Mouse (Mus musculus) kidney, postnatal 10 days (tissue): ENCODE measurements around the gene Lipe.
"Not testable (repeated sequence)": the region's sequence is repeated elsewhere in the genome, so short reads cannot be mapped to it uniquely, and the experiment has no call there.

Experiments
- DNase-seq: peaks from one replicate; pipeline ENCODE4 v3.0.0; 2021; ENCODE audit warnings: mixed read lengths

Lipe gene

GRCm38 (mm10) chr7:25412833-25413441, 14.4 kb upstream of the Lipe start, which contains the start of gene Cxcl17:
TSS of gene Cxcl17 (minus strand) at chr7:25412886.
- DNase-seq: no peak

GRCm38 (mm10) chr7:25411861-25412260, 13.4 kb upstream of the Lipe start:
- DNase-seq: no peak

GRCm38 (mm10) chr7:25410969-25411615, 12.6 kb upstream of the Lipe start:
- DNase-seq: no peak

- no peak for DNase-seq
These were observed 10.7 kb upstream of the Lipe start for GRCm38 (mm10) chr7:25409114-25409760.

- no peak for DNase-seq
These were observed 8.0 kb upstream of the Lipe start for GRCm38 (mm10) chr7:25406468-25406867.

- DNase-seq: peak; percentile 81
These were observed 4.2 kb upstream of the Lipe start for GRCm38 (mm10) chr7:25402671-25403101.

GRCm38 (mm10) chr7:25401986-25402385, 3.5 kb upstream of the Lipe start:
- DNase-seq: no peak

GRCm38 (mm10) chr7:25401551-25401950, 3.0 kb upstream of the Lipe start:
- no peak for DNase-seq

- not testable (repeated sequence) for DNase-seq
These were observed 518 bp upstream of the Lipe start for GRCm38 (mm10) chr7:25399028-25399427.

GRCm38 (mm10) chr7:25396621-25397020, 1.9 kb downstream of the Lipe start:
- DNase-seq: no peak

- peak; percentile 98 for DNase-seq
These were observed 2.7 kb downstream of the Lipe start for GRCm38 (mm10) chr7:25395558-25396521.

GRCm38 (mm10) chr7:25395186-25395557, 3.3 kb downstream of the Lipe start:
- no peak for DNase-seq

- no peak for DNase-seq
These were observed 3.8 kb downstream of the Lipe start for GRCm38 (mm10) chr7:25394754-25395153.

GRCm38 (mm10) chr7:25393451-25394210, 4.9 kb downstream of the Lipe start:
- no peak for DNase-seq

- DNase-seq: no peak
These were observed 5.7 kb downstream of the Lipe start for GRCm38 (mm10) chr7:25392851-25393250.

GRCm38 (mm10) chr7:25391856-25392453, 6.6 kb downstream of the Lipe start:
- no peak for DNase-seq

- DNase-seq: peak; percentile 10
These were observed 7.5 kb downstream of the Lipe start for GRCm38 (mm10) chr7:25390986-25391385.

GRCm38 (mm10) chr7:25390054-25390770, 8.3 kb downstream of the Lipe start:
- peak; percentile 75 for DNase-seq

GRCm38 (mm10) chr7:25388916-25389315, 9.6 kb downstream of the Lipe start:
- peak; percentile 11 for DNase-seq

- peak; percentile 7 for DNase-seq
These were observed 10.6 kb downstream of the Lipe start for GRCm38 (mm10) chr7:25387811-25388440.
